Mouse (Mus musculus): ENCODE data around the gene Pcnx. TPM values are rescaled to one million over a fixed set of nuclear protein-coding genes. Genes with fewer than 3 reads are reported as not detected.
"Not testable (repeated sequence)": the region's sequence is repeated elsewhere in the genome, so short reads cannot be mapped to it uniquely, and the experiment has no call there.

Gene Pcnx
- total and polyA plus RNA-seq, 2 experiments from 2014 or later, result 8.2 to 46.6 TPM

DNA sequence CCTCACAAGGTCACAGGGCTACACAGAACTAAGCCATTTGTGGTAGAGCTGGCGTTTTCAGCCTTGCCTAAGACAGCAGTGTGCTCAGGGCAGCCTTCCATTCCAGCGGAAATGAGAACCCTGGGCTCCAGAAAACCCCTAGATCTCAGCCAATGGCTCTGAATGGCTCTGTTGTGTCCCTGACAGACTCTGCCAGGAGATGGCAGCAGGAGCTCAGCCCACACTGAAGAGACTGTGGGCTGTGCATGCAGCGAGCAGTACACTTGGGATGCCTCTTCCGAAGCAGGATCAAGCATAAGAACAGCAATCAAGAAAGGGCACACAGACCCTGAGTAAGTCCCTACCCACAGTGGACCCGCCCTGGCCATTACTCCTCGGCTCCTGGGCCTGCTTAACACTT lies 173.7 kb downstream of the Pcnx start:
- H3K4me2 ChIP-seq (ENCODE audit: low read depth, low read length, poor library complexity, severe bottlenecking); H3K27me3 ChIP-seq (ENCODE audit: insufficient read depth, low read length); DNase-seq (ENCODE audit: low spot score); H3K4me3 ChIP-seq (ENCODE audit: low read depth, low read length); H3K27ac ChIP-seq (ENCODE audit: low read depth, low read length); H3K9ac ChIP-seq (replicated peaks; ENCODE audit: low read length, poor library complexity, severe bottlenecking); H3K9me3 ChIP-seq (ENCODE audit: low read length); H3K36me3 ChIP-seq (ENCODE audit: insufficient read depth, low read length); H3K4me1 ChIP-seq (ENCODE audit: insufficient read depth, low read length): not testable (repeated sequence)
- ATAC-seq (ENCODE audit: low FRiP score), result peak; percentile 90
- WGBS, result no CpG with 5 or more reads among the region's 6 CpGs

DNA sequence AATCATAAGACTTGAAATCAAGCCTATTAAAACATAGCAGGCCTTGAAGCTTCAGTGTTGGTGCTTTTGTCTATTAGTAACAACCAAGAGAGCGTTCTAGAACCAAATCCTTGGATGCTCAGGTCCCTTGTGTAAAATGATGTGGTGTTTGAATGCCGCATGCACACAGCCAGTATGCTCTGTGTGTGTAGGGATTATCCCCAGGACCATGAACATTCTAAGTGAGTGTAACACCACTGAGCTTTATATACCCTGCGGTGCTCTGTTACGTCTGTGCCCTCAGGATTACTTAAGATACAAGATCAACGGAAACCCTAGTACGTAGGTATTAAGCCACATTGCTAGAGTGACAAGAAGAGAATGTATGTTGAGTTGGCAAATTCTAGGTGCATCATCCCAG lies 174.2 kb downstream of the Pcnx start:
- not testable (repeated sequence) for H3K4me2 ChIP-seq (ENCODE audit: low read depth, low read length, poor library complexity, severe bottlenecking); H3K9ac ChIP-seq (replicated peaks; ENCODE audit: low read length, poor library complexity, severe bottlenecking); ATAC-seq (ENCODE audit: low FRiP score); H3K27ac ChIP-seq (ENCODE audit: low read depth, low read length); H3K9me3 ChIP-seq (ENCODE audit: low read length); H3K4me1 ChIP-seq (ENCODE audit: insufficient read depth, low read length); DNase-seq (ENCODE audit: low spot score); H3K4me3 ChIP-seq (ENCODE audit: low read depth, low read length); H3K36me3 ChIP-seq (ENCODE audit: insufficient read depth, low read length); H3K27me3 ChIP-seq (ENCODE audit: insufficient read depth, low read length)
- WGBS, result no CpG with 5 or more reads among the region's 6 CpGs

GRCm38 (mm10) chr12:82044078-82044477 lies 184.3 kb downstream of the Pcnx start:
- H3K4me2 ChIP-seq (ENCODE audit: low read depth, low read length, poor library complexity, severe bottlenecking); H3K27me3 ChIP-seq (ENCODE audit: insufficient read depth, low read length); DNase-seq (ENCODE audit: low spot score); ATAC-seq (ENCODE audit: low FRiP score); H3K9ac ChIP-seq (replicated peaks; ENCODE audit: low read length, poor library complexity, severe bottlenecking); H3K36me3 ChIP-seq (ENCODE audit: insufficient read depth, low read length); H3K4me3 ChIP-seq (ENCODE audit: low read depth, low read length); H3K9me3 ChIP-seq (ENCODE audit: low read length); H3K27ac ChIP-seq (ENCODE audit: low read depth, low read length); H3K4me1 ChIP-seq (ENCODE audit: insufficient read depth, low read length): not testable (repeated sequence)
- no CpG with 5 or more reads among the region's 4 CpGs for WGBS

Other genes with a start within 250 kb of the Pcnx start
- 58.4 and 60.2 TPM in 2 replicates for gene Ttc9, start 228.8 kb upstream of the Pcnx start, total RNA-seq (2014; rRNA removed)
- gene Ttc9, start 228.8 kb upstream of the Pcnx start, polyA plus RNA-seq (2015; fragmentation: Nextera tagmentation; extraction: Ambion mirVana), result 16.3 and 16.7 TPM in 2 replicates
- gene Map3k9, start 78.8 kb upstream of the Pcnx start, total RNA-seq (2014; rRNA removed), result 67.1 and 71.1 TPM in 2 replicates
- 7.9 and 9.3 TPM in 2 replicates for gene Map3k9, start 78.8 kb upstream of the Pcnx start, polyA plus RNA-seq (2015; fragmentation: Nextera tagmentation; extraction: Ambion mirVana)